Mouse (Mus musculus) CH12.LX (cell line): Measurements from ENCODE around the gene Tshr. TPM values are rescaled to one million over a fixed set of nuclear protein-coding genes. Genes with fewer than 3 reads are reported as not detected.
"Not testable (repeated sequence)": the region's sequence is repeated elsewhere in the genome, so short reads cannot be mapped to it uniquely, and the experiment has no call there.

ENCODE experiments used
- DNase-seq: peaks from one replicate; pipeline ENCODE4 v3.0.0-alpha.2; 2013; ENCODE audit errors: extremely low read depth
- H3K27ac ChIP-seq: 2 replicates; pipeline ENCODE4 v1.5.1; 2012; ENCODE audit warnings: low read depth, mild to moderate bottlenecking, control low read depth, moderate library complexity; ENCODE audit not compliant: insufficient read depth
- H3K27me3 ChIP-seq: replicated peaks from 2 replicates; pipeline ENCODE3; 2012; ENCODE audit warnings: inconsistent platforms
- H3K36me3 ChIP-seq, 2 experiments: replicated peaks in 1 of 2; 2 replicates each; pipeline versions ENCODE3 to v1.6.1; 2012; ENCODE audit warnings: inconsistent platforms in 1 of 2, low read length in 1 of 2, mild to moderate bottlenecking in 1 of 2, mixed read lengths in 1 of 2, moderate library complexity in 1 of 2; ENCODE audit not compliant: control insufficient read depth in 1 of 2, insufficient read depth in 1 of 2
- H3K4me1 ChIP-seq, 2 experiments: 2 replicates each; pipeline ENCODE4 v1.6.1; 2012; ENCODE audit warnings: inconsistent platforms in 1 of 2, moderate library complexity in 1 of 2; ENCODE audit not compliant: insufficient read depth in 2 of 2, control insufficient read depth in 1 of 2
- H3K4me2 ChIP-seq: 2 replicates; pipeline ENCODE4 v1.6.1; 2012; ENCODE audit warnings: low read depth, mild to moderate bottlenecking, control low read depth; ENCODE audit not compliant: poor library complexity, insufficient read depth, severe bottlenecking
- H3K4me3 ChIP-seq, 3 experiments: fragments of 150-350 bp in 1 of 3; sonication (generic) in 1 of 3; replicated peaks in 1 of 3; 2 replicates each; pipeline versions ENCODE3 to v1.5.1; 2011 to 2012; ENCODE audit warnings: low read depth in 2 of 3, low read length in 2 of 3, mild to moderate bottlenecking in 2 of 3, moderate library complexity in 2 of 3, control low read depth in 1 of 3, improper control_type of control experiment in 1 of 3, inconsistent platforms in 1 of 3, mixed read lengths in 1 of 3; ENCODE audit not compliant: poor library complexity in 1 of 3
- H3K79me2 ChIP-seq: replicated peaks from 2 replicates; pipeline ENCODE4 v1.6.1; 2012; ENCODE audit warnings: mild to moderate bottlenecking, moderate library complexity; ENCODE audit not compliant: control insufficient read depth, poor library complexity, insufficient read depth, severe bottlenecking; ENCODE audit errors: extremely low read depth
- H3K9ac ChIP-seq: 2 replicates; pipeline ENCODE4 v1.6.1; 2012; ENCODE audit warnings: low read depth, mild to moderate bottlenecking, control low read depth, moderate library complexity; ENCODE audit not compliant: insufficient read depth
- H3K9me3 ChIP-seq: replicated peaks from 2 replicates; pipeline ENCODE3; 2012; ENCODE audit warnings: low read length, inconsistent platforms, mixed read lengths
- BHLHE40 ChIP-seq: IDR thresholded peaks from 2 replicates; pipeline ENCODE4 v1.6.1; 2011; ENCODE audit warnings: mild to moderate bottlenecking, low read depth, low read length, improper control_type of control experiment
- CHD1 ChIP-seq: IDR thresholded peaks from 2 replicates; pipeline ENCODE4 v1.6.1; 2012; ENCODE audit warnings: low read depth, low read length, improper control_type of control experiment, inconsistent platforms
- CHD2 ChIP-seq: IDR thresholded peaks from 2 replicates; pipeline ENCODE4 v1.6.1; 2011; ENCODE audit warnings: low read length, improper control_type of control experiment
- E2F4 ChIP-seq: IDR thresholded peaks from 2 replicates; pipeline ENCODE4 v1.6.1; 2011; ENCODE audit warnings: low read depth, low read length, improper control_type of control experiment; ENCODE audit not compliant: insufficient replicate concordance
- ELF1 ChIP-seq: IDR thresholded peaks from 2 replicates; pipeline ENCODE4 v1.6.1; 2014; ENCODE audit warnings: low read depth, mild to moderate bottlenecking, inconsistent platforms, low read length, improper control_type of control experiment
- ETS1 ChIP-seq: conservative IDR thresholded peaks from 2 replicates; pipeline ENCODE4 v1.6.1; 2012; ENCODE audit warnings: low read depth, mild to moderate bottlenecking, inconsistent platforms, low read length, improper control_type of control experiment, moderate library complexity
- GABPA ChIP-seq: IDR thresholded peaks from 2 replicates; pipeline ENCODE4 v1.6.1; 2012; ENCODE audit warnings: low read depth, low read length, improper control_type of control experiment, inconsistent platforms; ENCODE audit not compliant: insufficient replicate concordance
- HCFC1 ChIP-seq: IDR thresholded peaks from 2 replicates; pipeline ENCODE4 v1.6.1; 2012; ENCODE audit warnings: low read depth, mild to moderate bottlenecking, inconsistent platforms, low read length, improper control_type of control experiment
- IRF4 ChIP-seq: IDR thresholded peaks from 2 replicates; pipeline ENCODE4 v1.6.1; 2014; ENCODE audit warnings: low read depth, mild to moderate bottlenecking, inconsistent platforms, low read length, improper control_type of control experiment
- KAT2A ChIP-seq: IDR thresholded peaks from 2 replicates; pipeline ENCODE4 v1.6.1; 2012; ENCODE audit warnings: low read length, improper control_type of control experiment, inconsistent platforms; ENCODE audit not compliant: insufficient replicate concordance
- MAFK ChIP-seq: IDR thresholded peaks from 2 replicates; pipeline ENCODE4 v1.6.1; 2011; ENCODE audit warnings: low read length, improper control_type of control experiment; ENCODE audit not compliant: insufficient replicate concordance
- MAZ ChIP-seq: IDR thresholded peaks from 2 replicates; pipeline ENCODE4 v1.6.1; 2012; ENCODE audit warnings: low read depth, mild to moderate bottlenecking, inconsistent platforms, low read length, improper control_type of control experiment, moderate library complexity
- MXI1 ChIP-seq: IDR thresholded peaks from 2 replicates; pipeline ENCODE4 v1.6.1; 2011; ENCODE audit warnings: mild to moderate bottlenecking, low read depth, low read length, improper control_type of control experiment
- NELFE ChIP-seq: IDR thresholded peaks from 2 replicates; pipeline ENCODE4 v1.6.1; 2011; ENCODE audit warnings: low read depth, low read length, improper control_type of control experiment
- NRF1 ChIP-seq: IDR thresholded peaks from 2 replicates; pipeline ENCODE4 v1.6.1; 2014; ENCODE audit warnings: low read depth, mild to moderate bottlenecking, inconsistent platforms, low read length, improper control_type of control experiment, moderate library complexity
- POLR2A ChIP-seq: IDR thresholded peaks from 2 replicates; pipeline ENCODE4 v1.6.1; 2011; ENCODE audit warnings: low read depth, mild to moderate bottlenecking, improper control_type of control experiment, low read length
- RAD21 ChIP-seq: IDR thresholded peaks from 2 replicates; pipeline ENCODE4 v1.6.1; 2011; ENCODE audit warnings: low read depth, mild to moderate bottlenecking, low read length, improper control_type of control experiment, moderate library complexity
- RCOR1 ChIP-seq: conservative IDR thresholded peaks from 2 replicates; pipeline ENCODE4 v1.6.1; 2012; ENCODE audit warnings: low read depth, mild to moderate bottlenecking, inconsistent platforms, low read length, improper control_type of control experiment
- SIN3A ChIP-seq: IDR thresholded peaks from 2 replicates; pipeline ENCODE4 v1.6.1; 2012; ENCODE audit warnings: low read length, improper control_type of control experiment, inconsistent platforms
- SMC3 ChIP-seq: IDR thresholded peaks from 2 replicates; pipeline ENCODE4 v1.6.1; 2011; ENCODE audit warnings: low read depth, low read length, improper control_type of control experiment
- TBP ChIP-seq: conservative IDR thresholded peaks from 2 replicates; pipeline ENCODE4 v1.6.1; 2011; ENCODE audit warnings: low read depth, low read length, improper control_type of control experiment
- TCF12 ChIP-seq: IDR thresholded peaks from 2 replicates; pipeline ENCODE4 v1.6.1; 2014; ENCODE audit warnings: low read depth, mild to moderate bottlenecking, inconsistent platforms, low read length, improper control_type of control experiment
- UBTF ChIP-seq: IDR thresholded peaks from 2 replicates; pipeline ENCODE4 v1.6.1; 2012; ENCODE audit warnings: low read depth, mild to moderate bottlenecking, inconsistent platforms, low read length, improper control_type of control experiment, moderate library complexity
- USF2 ChIP-seq: conservative IDR thresholded peaks from 2 replicates; pipeline ENCODE4 v1.6.1; 2011; ENCODE audit warnings: low read depth, low read length, improper control_type of control experiment
- ZC3H11A ChIP-seq: IDR thresholded peaks from 2 replicates; pipeline ENCODE4 v1.6.1; 2012; ENCODE audit warnings: low read depth, mild to moderate bottlenecking, inconsistent platforms, low read length, improper control_type of control experiment
- ZKSCAN1 ChIP-seq: IDR thresholded peaks from 2 replicates; pipeline ENCODE4 v1.6.1; 2012; ENCODE audit warnings: low read depth, inconsistent platforms, low read length, improper control_type of control experiment, borderline replicate concordance
- ZMIZ1 ChIP-seq: IDR thresholded peaks from 2 replicates; pipeline ENCODE4 v1.6.1; 2012; ENCODE audit warnings: low read depth, mild to moderate bottlenecking, inconsistent platforms, low read length, improper control_type of control experiment
- ZNF384 ChIP-seq: IDR thresholded peaks from 2 replicates; pipeline ENCODE4 v1.6.1; 2012; ENCODE audit warnings: low read depth, low read length, improper control_type of control experiment, inconsistent platforms
- dilution Hi-C: fragments of 300-500 bp; cut with MboI; formaldehyde crosslinking; loops from 2 replicates; pipeline ENCODE4 v1.14.3; 2020; ENCODE audit warnings: low sequenced_read_pairs; ENCODE audit not compliant: extremely low pct_unique_long_range_greater_than_20kb, extremely low pct_ligation_motif_present
- in situ Hi-C: fragments of 300-500 bp; cut with MboI; formaldehyde crosslinking; loops from 3 replicates; pipeline ENCODE4 v1.14.3; 2019; ENCODE audit warnings: low sequenced_read_pairs, low pct_ligation_motif_present, low pct_unique_long_range_greater_than_20kb, mixed read lengths
- polyA plus RNA-seq: library from polyadenylated mRNA; unstranded; fragments of >175 nt; gene quantifications from 2 replicates; pipeline ENCODE4 v1.2.1, GENCODE M21; 2012; ENCODE audit warnings: low read depth; ENCODE audit not compliant: insufficient read length
- total RNA-seq, 2 experiments: library from RNA; depleted of rRNA; stranded (reverse); fragments of 300-350 nt in 1 of 2; fragments of >200 nt in 1 of 2; gene quantifications; 2 replicates each; pipeline ENCODE4 v1.2.3; 2012 to 2014

Tshr gene
- total RNA-seq (2012; rRNA removed): not detected in 2 replicates
- total RNA-seq (2014; rRNA removed): not detected in 2 replicates
- polyA plus RNA-seq: not detected in 2 replicates

GRCm38 (mm10) chr12:91384281-91385017 is at the start of gene Tshr, which contains the start of gene Cep128:
Tshr (plus strand) TSS chr12:91384563.
Cep128 (minus strand) TSS chr12:91384409.
- TF ChIP-seq ETS1: no peak
- TF ChIP-seq E2F4: peak; percentile 91; the same call in 1 of the 2 replicates
- no peak for TF ChIP-seq UBTF
- TF ChIP-seq KAT2A: peak; percentile 95; the same call in 1 of the 2 replicates
- TF ChIP-seq ZNF384: peak; percentile 90
- TF ChIP-seq RCOR1: no peak
- no peak for TF ChIP-seq CHD1
- TF ChIP-seq MAFK: no peak
- no peak for TF ChIP-seq IRF4
- peak; percentile 56; the same call in 1 of the 2 replicates for TF ChIP-seq NRF1
- no peak for TF ChIP-seq ZMIZ1
- no peak for TF ChIP-seq USF2
- peak; percentile 93 for TF ChIP-seq SIN3A
- TF ChIP-seq MXI1: peak; percentile 85
- TF ChIP-seq CHD2: peak; percentile 83
- TF ChIP-seq RAD21: no peak
- TF ChIP-seq SMC3: no peak
- no peak for TF ChIP-seq MAZ
- TF ChIP-seq BHLHE40: 0 out of 2 replicates have a peak, but pooled peaks have one; percentile 4
- peak; percentile 97 for TF ChIP-seq HCFC1
- no peak for TF ChIP-seq ZKSCAN1
- TF ChIP-seq TBP: peak; percentile 44; the same call in 1 of the 2 replicates
- TF ChIP-seq GABPA: peak; percentile 61; the same call in 1 of the 2 replicates
- TF ChIP-seq ELF1: peak; percentile 99
- no peak for TF ChIP-seq ZC3H11A
- TF ChIP-seq NELFE: peak; percentile 49; the same call in 1 of the 2 replicates
- TF ChIP-seq POLR2A: peak; percentile 63
- TF ChIP-seq TCF12: peak; percentile 32; the same call in 1 of the 2 replicates
- peak within 1 kb of the TSS; percentile 69 for H3K4me2 ChIP-seq
- H3K4me3 ChIP-seq: peak within 1 kb of the TSS; percentile 66 to 98 (median 92)
- H3K79me2 ChIP-seq: peaks cover 5% of the 10 kb centered on the region; the same call in 1 of the 2 replicates
- DNase-seq: peak; percentile 96
- dilution Hi-C loops: no loop called here
- in situ Hi-C loops: no loop called here
- H3K27me3 ChIP-seq: no peaks in the 10 kb centered on the region
- no peaks in the 10 kb centered on the region for H3K9me3 ChIP-seq
- H3K27ac ChIP-seq: no peak within 1 kb of the TSS; the same call in 1 of the 2 replicates
- peak within 1 kb of the TSS; percentile 93 for H3K9ac ChIP-seq
- peaks cover 4 to 19% of the 10 kb centered on the region in 2 experiments; a peak in 2 of 4 replicates for H3K4me1 ChIP-seq
- peaks cover 3 to 22% of the 10 kb centered on the region in 2 experiments for H3K36me3 ChIP-seq

- H3K79me2 ChIP-seq, H3K9me3 ChIP-seq, dilution Hi-C loops, H3K27me3 ChIP-seq, H3K4me1 ChIP-seq, H3K4me3 ChIP-seq, H3K9ac ChIP-seq, DNase-seq, in situ Hi-C loops, H3K4me2 ChIP-seq, H3K27ac ChIP-seq: not testable (repeated sequence)
- H3K36me3 ChIP-seq: peaks cover 15 to 51% of the 10 kb centered on the region in 2 experiments
These were observed 45.7 kb upstream of the Tshr start for GRCm38 (mm10) chr12:91338656-91339055.
